In genomic region chr11:75206347-75206746, GRCm38 (mm10) we compare ENCODE assay signal across 28 mouse cellular contexts. TPM values are rescaled to one million over a fixed set of nuclear protein-coding genes. Genes with fewer than 3 reads are reported as not detected.
DNase-seq lines count a peak whose midpoint lies in the region; ATAC-seq and TF ChIP-seq lines count a peak whose summit lies in the region.
"Had no signal": no experiment of that assay in that cellular context is flagged by ENCODE, and none has a peak within 500 bp of the region (broad histone marks: within the 10 kb centered on the region; RNA-seq: fewer than 3 reads in every experiment).

No protein-coding gene starts in this region.

- peaks cover 17% of the 10 kb centered on the region; the same call in 1 of the 2 replicates for H3K4me1 ChIP-seq in intestine, embryonic 15.5 days (replicated peaks)
- peaks cover 20% of the 10 kb centered on the region for H3K4me1 ChIP-seq in small intestine, adult 2 months (ENCODE audit: control insufficient read depth, insufficient read depth, insufficient read length, low read length)
- H3K4me1 ChIP-seq: forebrain, embryonic 15.5 days had no signal

- ATAC-seq in cerebellum, adult (ENCODE audit: insufficient number of reproducible peaks, low FRiP score, low TSS enrichment): no peak
- peak; percentile 67 for ATAC-seq in intestine, embryonic 15.5 days
- ATAC-seq: activated CD4-positive, CD25-positive, alpha-beta regulatory T cell, adult 4 months; forebrain, embryonic 15.5 days; hindbrain, embryonic 16.5 days had no signal

- no peak overlapping the region for H3K4me2 ChIP-seq in intestine, embryonic 15.5 days (replicated peaks)
- H3K4me2 ChIP-seq: embryonic facial prominence, embryonic 13.5 days; forebrain, embryonic 12.5 days; forebrain, embryonic 15.5 days; heart, embryonic 12.5 days; heart, embryonic 15.5 days; hindbrain, embryonic 13.5 days had no signal

- peak; percentile 38 for DNase-seq in cerebellum, adult 11-12 months
- DNase-seq in A20 (ENCODE audit: low read depth, low spot score): peak; percentile 68
- DNase-seq in urinary bladder, adult 18-20 months (ENCODE audit: low spot score in 2 of 2): no peak
- no peak for DNase-seq in spleen, postnatal 14 days (ENCODE audit: low spot score in 2 of 2)
- DNase-seq in Muller cell, postnatal 12 days (ENCODE audit: inconsistent ontology term): no peak
- DNase-seq: adrenal gland, adult 8-10 months; adrenal gland, postnatal 25 days; B cell, adult 2 months; cerebellum, adult 9-10 months; embryo, embryonic 11 days; gastrocnemius, postnatal 25 days; heart, adult 18-20 months; heart, postnatal 10 days; heart, postnatal 36 days had no signal

- no peaks in the 10 kb centered on the region for H3K27me3 ChIP-seq in intestine, embryonic 15.5 days (replicated peaks)
- no peaks in the 10 kb centered on the region for H3K27me3 ChIP-seq in small intestine, adult 2 months (ENCODE audit: control insufficient read depth, insufficient read depth, low read length)
- H3K27me3 ChIP-seq: forebrain, embryonic 12.5 days; forebrain, embryonic 15.5 days; heart, embryonic 12.5 days; heart, embryonic 15.5 days had no signal

- no peak for TF ChIP-seq CTCF in small intestine, adult 2 months (IDR thresholded peaks at IDR 0.05; ENCODE audit: extremely low read depth, insufficient read length, insufficient replicate concordance, low read depth, low read length)

- TF ChIP-seq POLR2A in small intestine, adult 2 months (IDR thresholded peaks at IDR 0.05; ENCODE audit: low read depth, low read length): no peak

- H3K9me3 ChIP-seq in intestine, embryonic 15.5 days: no peaks in the 10 kb centered on the region
- H3K9me3 ChIP-seq: embryonic facial prominence, embryonic 10.5 days; embryonic facial prominence, embryonic 13.5 days; forebrain, embryonic 12.5 days; forebrain, embryonic 15.5 days; heart, embryonic 12.5 days; heart, embryonic 15.5 days; hindbrain, embryonic 10.5 days; hindbrain, embryonic 13.5 days had no signal

- peak overlapping the region; percentile 32; the same call in 1 of the 2 replicates for H3K27ac ChIP-seq in intestine, embryonic 15.5 days
- peak overlapping the region; percentile 75 for H3K27ac ChIP-seq in small intestine, adult 2 months (ENCODE audit: insufficient read depth, low read depth, low read length)
- H3K27ac ChIP-seq: embryonic facial prominence, embryonic 10.5 days; embryonic facial prominence, embryonic 13.5 days; forebrain, embryonic 12.5 days; forebrain, embryonic 15.5 days; heart, embryonic 15.5 days; hindbrain, embryonic 10.5 days; hindbrain, embryonic 13.5 days had no signal

- 58% methylated on average over 4 of the region's 4 CpGs for WGBS in intestine, embryonic 15.5 days
- WGBS in small intestine, adult 2 months: 21% methylated on average over 4 of the region's 4 CpGs

- no peak overlapping the region for H3K4me3 ChIP-seq in intestine, embryonic 15.5 days (replicated peaks)
- no peak overlapping the region for H3K4me3 ChIP-seq in small intestine, adult 2 months (ENCODE audit: low read depth, low read length)
- H3K4me3 ChIP-seq: embryonic facial prominence, embryonic 10.5 days; embryonic facial prominence, embryonic 13.5 days; erythroblast, embryonic 14.5 days; forebrain, embryonic 12.5 days; forebrain, embryonic 15.5 days; heart, embryonic 12.5 days; heart, embryonic 15.5 days; hindbrain, embryonic 10.5 days; hindbrain, embryonic 13.5 days had no signal

- H3K36me3 ChIP-seq in intestine, embryonic 15.5 days: no peaks in the 10 kb centered on the region
- H3K36me3 ChIP-seq in small intestine, adult 2 months (ENCODE audit: control insufficient read depth, insufficient read depth, low read length): no peaks in the 10 kb centered on the region
- H3K36me3 ChIP-seq: embryonic facial prominence, embryonic 10.5 days; embryonic facial prominence, embryonic 13.5 days; forebrain, embryonic 12.5 days; forebrain, embryonic 15.5 days; heart, embryonic 12.5 days; heart, embryonic 15.5 days; hindbrain, embryonic 10.5 days; hindbrain, embryonic 13.5 days had no signal

- H3K9ac ChIP-seq in intestine, embryonic 15.5 days: no peak overlapping the region
- H3K9ac ChIP-seq: embryonic facial prominence, embryonic 13.5 days; forebrain, embryonic 12.5 days; forebrain, embryonic 15.5 days; heart, embryonic 12.5 days; heart, embryonic 15.5 days; hindbrain, embryonic 13.5 days had no signal

RNA-seq across cellular contexts. Expression of gene Rtn4rl1, which starts 12.8 kb away (rescaled TPM):
- 1.7 and 1.8 TPM in 2 replicates for polyA plus RNA-seq in intestine, embryonic 15.5 days (2015; fragmentation: Nextera tagmentation; extraction: Ambion mirVana)
- 8.6 and 11.8 TPM in 2 replicates for polyA plus RNA-seq in small intestine, adult 2 months (2012; rRNA removed)
- polyA plus RNA-seq: erythroblast, embryonic 14.5 days had no signal

RNA-seq across cellular contexts. Expression of gene Dph1, which starts 15.3 kb away (rescaled TPM):
- 23.4 and 23.8 TPM in 2 replicates for polyA plus RNA-seq in intestine, embryonic 15.5 days (2015; fragmentation: Nextera tagmentation; extraction: Ambion mirVana)
- polyA plus RNA-seq in small intestine, adult 2 months (2012; rRNA removed): 9.9 and 13.7 TPM in 2 replicates

RNA-seq across cellular contexts. Expression of gene Ovca2, which starts 27.7 kb away (rescaled TPM):
- polyA plus RNA-seq in intestine, embryonic 15.5 days (2015; fragmentation: Nextera tagmentation; extraction: Ambion mirVana): 21.3 and 21.4 TPM in 2 replicates
- 12.8 and 14.2 TPM in 2 replicates for polyA plus RNA-seq in small intestine, adult 2 months (2012; rRNA removed)

RNA-seq across cellular contexts. Expression of gene Hic1, which starts 37.0 kb away (rescaled TPM):
- polyA plus RNA-seq in intestine, embryonic 15.5 days (2015; fragmentation: Nextera tagmentation; extraction: Ambion mirVana): 20.3 and 22.0 TPM in 2 replicates
- polyA plus RNA-seq in small intestine, adult 2 months (2012; rRNA removed): 22.9 and 29.6 TPM in 2 replicates

Comparison
In these comparisons a context has a peak if more than half of its experiments do, and no peak if none do; other contexts are left out.
1. DNase-seq: peak in cerebellum, adult 11-12 months (single experiment) and A20 (single experiment); none in urinary bladder, adult 18-20 months (0 of 2), spleen, postnatal 14 days (0 of 2) and Muller cell, postnatal 12 days (single experiment).